Mouse (Mus musculus) heart, postnatal 0 days (tissue): ENCODE measurements around the gene Bbof1. TPM values are rescaled to one million over a fixed set of nuclear protein-coding genes. Genes with fewer than 3 reads are reported as not detected.
A peak's percentile ranks its signal among the peaks of the same experiment; 100 is the strongest.

Experiments
- ATAC-seq: fragments of 200-750 bp; cut with Nextera tagmentation; 2 replicates; pipeline ENCODE4 v1.8.0; 2017; ENCODE audit warnings: low read depth, moderate number of reproducible peaks, moderate library complexity; ENCODE audit not compliant: insufficient read depth
- DNase-seq: peaks from one replicate; pipeline ENCODE4 v3.0.0-alpha.2; 2016; ENCODE audit warnings: low spot score
- H3K27ac ChIP-seq: fragments of 300-500 bp; sonication (generic); 2 replicates; pipeline ENCODE4 v1.5.1; 2014; ENCODE audit warnings: low read depth, mild to moderate bottlenecking
- H3K27me3 ChIP-seq: fragments of 300-500 bp; sonication (generic); 2 replicates; pipeline ENCODE4 v1.6.1; 2014; ENCODE audit warnings: low read length, mixed read lengths; ENCODE audit not compliant: control insufficient read depth, insufficient read depth
- H3K36me3 ChIP-seq: fragments of 300-500 bp; sonication (generic); replicated peaks from 2 replicates; pipeline ENCODE4 v1.6.1; 2014; ENCODE audit warnings: low read length, mixed read lengths; ENCODE audit not compliant: control insufficient read depth, insufficient read depth
- H3K4me1 ChIP-seq: fragments of 300-500 bp; sonication (generic); 2 replicates; pipeline ENCODE4 v1.6.1; 2014; ENCODE audit warnings: antibody characterized with exemption; ENCODE audit not compliant: control insufficient read depth, insufficient read depth
- H3K4me2 ChIP-seq: fragments of 300-500 bp; sonication (generic); 2 replicates; pipeline ENCODE4 v1.6.1; 2014; ENCODE audit warnings: low read depth, mild to moderate bottlenecking, low read length, moderate library complexity
- H3K4me3 ChIP-seq: fragments of 300-500 bp; sonication (generic); 2 replicates; pipeline ENCODE4 v1.5.1; 2014; ENCODE audit warnings: low read depth, low read length
- H3K9ac ChIP-seq: fragments of 300-500 bp; sonication (generic); replicated peaks from 2 replicates; pipeline ENCODE4 v1.6.1; 2014; ENCODE audit warnings: low read depth, low read length, mixed read lengths
- H3K9me3 ChIP-seq: fragments of 300-500 bp; sonication (generic); replicated peaks from 2 replicates; pipeline ENCODE4 v1.6.1; 2016; ENCODE audit warnings: low read length; ENCODE audit not compliant: control insufficient read depth
- CTCF ChIP-seq: IDR thresholded peaks from 2 replicates; pipeline ENCODE4 v1.5.1; 2016; ENCODE audit warnings: antibody characterized with exemption, control low read depth, low read depth
- EP300 ChIP-seq: IDR thresholded peaks from 2 replicates; pipeline ENCODE4 v1.6.1; 2016; ENCODE audit warnings: antibody characterized with exemption, low read depth
- WGBS: fragments of 180-500 bp; shearing (Covaris S2); extraction: QIAGEN DNeasy Blood & Tissue Kit; methylation state at CpG from one replicate; pipeline ENCODE4 v1.1.7; 2014; 5-methylcytosine and 5-hydroxymethylcytosine counted together
- polyA plus RNA-seq: library from polyadenylated mRNA; unstranded; fragments of >200 nt; fragmentation: Nextera tagmentation; extraction: Ambion mirVana; gene quantifications from 2 replicates; pipeline ENCODE4 v1.2.1, GENCODE M21; 2015
- total RNA-seq: library from RNA; depleted of rRNA; stranded (reverse); fragments of >200 nt; gene quantifications from 2 replicates; pipeline ENCODE4 v1.2.3, GENCODE M21; 2014; ENCODE audit warnings: low replicate concordance

The Bbof1 gene
- total and polyA plus RNA-seq, 2 experiments from 2014 or later: 0.04 to 1.3 TPM

- H3K4me3 ChIP-seq: no peak overlapping the region
- no peak for TF ChIP-seq CTCF
- no peak for TF ChIP-seq EP300
- WGBS: 79% methylated on average over 4 of the region's 4 CpGs
- no peak for DNase-seq
- no peak for ATAC-seq
- no peaks in the 10 kb centered on the region for H3K9me3 ChIP-seq
- H3K36me3 ChIP-seq: peaks cover 29% of the 10 kb centered on the region; the same call in 1 of the 2 replicates
- no peaks in the 10 kb centered on the region for H3K27me3 ChIP-seq
- H3K9ac ChIP-seq: 0 out of 2 replicates have a peak overlapping the region, but pooled peaks have one; percentile 30
- no peak overlapping the region for H3K4me2 ChIP-seq
- peak overlapping the region; percentile 95 for H3K27ac ChIP-seq
- peaks cover 31% of the 10 kb centered on the region for H3K4me1 ChIP-seq
Observed at GRCm38 (mm10) chr12:84385408-84385807, 23.5 kb upstream of the Bbof1 start.

- Histone ChIP-seq H3K9ac (no peak overlapping the region), H3K4me1 (peaks cover 34% of the 10 kb centered on the region)
Observed at GRCm38 (mm10) chr12:84388097-84388496, 20.8 kb upstream of the Bbof1 start.

GRCm38 (mm10) chr12:84388774-84389400 lies 20.0 kb upstream of the Bbof1 start:
- no peak for ATAC-seq
- peak overlapping the region; percentile 18; the same call in 1 of the 2 replicates for H3K4me2 ChIP-seq
- no peaks in the 10 kb centered on the region for H3K27me3 ChIP-seq
- no peak overlapping the region for H3K9ac ChIP-seq
- 64% methylated on average over 14 of the region's 14 CpGs for WGBS
- no peak for TF ChIP-seq EP300
- no peak for TF ChIP-seq CTCF
- H3K27ac ChIP-seq: no peak overlapping the region
- H3K36me3 ChIP-seq: peaks cover 19% of the 10 kb centered on the region
- no peaks in the 10 kb centered on the region for H3K9me3 ChIP-seq
- H3K4me3 ChIP-seq: no peak overlapping the region
- no peak for DNase-seq
- H3K4me1 ChIP-seq: peaks cover 33% of the 10 kb centered on the region

More at GRCm38 (mm10) chr12:84388097-84388496, 20.8 kb upstream of the Bbof1 start:
- H3K27ac ChIP-seq: peak overlapping the region; percentile 9; the same call in 1 of the 2 replicates
- peaks cover 21% of the 10 kb centered on the region; the same call in 1 of the 2 replicates for H3K36me3 ChIP-seq
- TF ChIP-seq EP300 (no peak), CTCF (no peak)
- H3K4me3 ChIP-seq: no peak overlapping the region
- DNase-seq (no peak), ATAC-seq (no peak)
- H3K27me3 ChIP-seq: no peaks in the 10 kb centered on the region
- no peak overlapping the region for H3K4me2 ChIP-seq
- 83% methylated on average over 8 of the region's 8 CpGs for WGBS
- no peaks in the 10 kb centered on the region for H3K9me3 ChIP-seq

- 19% methylated on average over 6 of the region's 6 CpGs for WGBS
- DNase-seq: peak; percentile 69
- Histone ChIP-seq H3K4me2 (no peak overlapping the region), H3K27ac (peak overlapping the region; percentile 62), H3K36me3 (peaks cover 19% of the 10 kb centered on the region), H3K9me3 (no peaks in the 10 kb centered on the region), H3K9ac (no peak overlapping the region), H3K27me3 (no peaks in the 10 kb centered on the region), H3K4me3 (no peak overlapping the region), H3K4me1 (peaks cover 20% of the 10 kb centered on the region)
- TF ChIP-seq EP300 (peak; percentile 64; the same call in 1 of the 2 replicates), CTCF (no peak)
- ATAC-seq: peak; percentile 89
Observed at GRCm38 (mm10) chr12:84390336-84390735, 18.5 kb upstream of the Bbof1 start.

- ATAC-seq: no peak
- H3K4me3 ChIP-seq: no peak overlapping the region
- H3K9ac ChIP-seq: no peak overlapping the region
- peaks cover 11% of the 10 kb centered on the region for H3K4me1 ChIP-seq
- no peaks in the 10 kb centered on the region for H3K9me3 ChIP-seq
- H3K27me3 ChIP-seq: no peaks in the 10 kb centered on the region
- 96% methylated on average over 4 of the region's 4 CpGs for WGBS
- no peak overlapping the region for H3K27ac ChIP-seq
- no peak for DNase-seq
- H3K4me2 ChIP-seq: no peak overlapping the region
- peaks cover 12% of the 10 kb centered on the region for H3K36me3 ChIP-seq
- TF ChIP-seq EP300 (no peak), CTCF (no peak)
Observed at GRCm38 (mm10) chr12:84392681-84393080, 16.2 kb upstream of the Bbof1 start.
